Mouse (Mus musculus) telencephalon, adult 2 months (tissue): Measurements from ENCODE around the gene Rgs5.

Experiments
- DNase-seq: peaks from one replicate; pipeline ENCODE4 v3.0.0-alpha.2; 2011; ENCODE audit warnings: low read depth, low spot score

Rgs5 gene

DNA sequence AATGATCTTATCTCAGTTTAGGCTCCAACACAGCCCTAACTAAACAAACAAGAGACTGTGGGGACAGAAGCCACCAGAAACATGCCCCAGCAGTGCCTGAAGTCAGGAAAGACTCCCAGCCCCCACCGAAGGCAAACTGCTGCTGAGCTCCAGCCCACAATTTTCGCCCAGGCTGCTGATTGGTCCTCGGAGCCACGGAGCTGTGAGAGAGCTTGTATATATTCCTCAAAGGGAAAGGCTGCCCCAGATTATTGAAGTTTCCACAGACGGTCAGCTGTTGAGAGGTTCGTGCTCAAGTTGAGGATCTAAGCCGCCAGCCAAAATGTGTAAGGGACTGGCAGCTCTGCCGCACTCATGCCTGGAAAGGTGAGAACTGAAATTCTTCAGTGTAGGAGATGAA, at the start of gene Rgs5:
TSS of gene Rgs5 (plus strand) at position 246 of the 400 bp plus-strand sequence.
- no peak for DNase-seq

DNA sequence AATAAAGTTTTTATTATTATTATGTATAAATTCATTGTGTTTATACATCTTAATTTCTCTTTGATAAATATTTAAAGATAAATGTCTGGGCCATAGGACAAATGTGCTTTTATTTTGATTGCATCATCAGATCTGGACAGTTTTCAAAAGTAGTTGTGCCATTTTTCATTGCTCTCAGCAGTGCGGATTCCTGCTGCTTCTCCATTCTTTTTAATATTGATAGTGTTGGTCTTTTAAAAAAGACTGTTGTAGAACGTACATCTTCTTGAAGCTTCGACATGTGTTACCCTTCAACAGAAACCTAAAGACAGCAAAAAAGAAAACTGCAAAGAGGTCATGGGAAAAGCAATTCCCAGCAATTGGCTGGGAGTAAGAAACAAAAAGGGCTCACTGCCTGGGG, 49.1 kb upstream of the Rgs5 start:
- DNase-seq: no peak

DNA sequence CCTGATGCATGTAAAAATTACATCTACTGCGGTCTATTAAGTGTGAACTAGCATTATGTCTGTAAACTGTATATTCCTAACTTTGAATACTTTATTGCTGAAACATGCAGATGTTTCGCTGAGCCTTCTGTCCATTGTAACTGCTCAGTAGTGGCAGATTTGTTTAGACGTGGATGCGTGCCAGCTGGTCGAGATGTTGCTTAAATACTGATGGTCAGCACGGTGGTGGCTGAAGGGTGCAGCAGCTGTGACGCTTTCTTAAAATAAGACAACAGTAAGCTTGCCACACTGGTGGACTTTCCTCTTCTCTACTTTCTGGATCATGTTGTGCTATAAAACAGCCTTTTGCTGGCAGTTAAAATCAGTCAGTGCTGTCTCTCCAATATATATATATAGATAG, 25.6 kb upstream of the Rgs5 start:
- no peak for DNase-seq

DNA sequence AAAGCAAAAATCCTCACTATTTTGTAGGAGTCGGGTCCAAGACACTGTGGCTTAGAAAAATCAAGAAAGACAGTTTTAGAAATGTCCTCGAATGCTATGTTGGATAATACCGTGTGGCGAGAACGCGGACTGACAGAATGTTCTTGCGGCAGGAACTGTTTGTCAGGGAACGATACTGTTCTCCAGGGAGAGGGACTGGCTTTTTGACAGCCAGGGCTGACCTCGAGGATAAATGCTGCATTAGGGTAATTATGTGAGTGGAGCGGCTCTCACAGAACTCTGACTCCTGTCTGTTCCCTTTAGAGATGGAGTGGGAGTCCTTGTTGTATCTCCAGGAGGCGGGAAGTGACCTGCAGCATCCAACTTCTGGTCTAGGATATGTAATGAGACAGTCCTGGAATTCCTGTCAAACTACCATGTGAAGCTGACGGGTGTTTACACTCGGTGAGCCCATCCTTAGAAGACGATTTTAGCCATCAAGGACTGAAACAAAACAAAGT, 18.0 kb upstream of the Rgs5 start:
- DNase-seq: no peak

DNA sequence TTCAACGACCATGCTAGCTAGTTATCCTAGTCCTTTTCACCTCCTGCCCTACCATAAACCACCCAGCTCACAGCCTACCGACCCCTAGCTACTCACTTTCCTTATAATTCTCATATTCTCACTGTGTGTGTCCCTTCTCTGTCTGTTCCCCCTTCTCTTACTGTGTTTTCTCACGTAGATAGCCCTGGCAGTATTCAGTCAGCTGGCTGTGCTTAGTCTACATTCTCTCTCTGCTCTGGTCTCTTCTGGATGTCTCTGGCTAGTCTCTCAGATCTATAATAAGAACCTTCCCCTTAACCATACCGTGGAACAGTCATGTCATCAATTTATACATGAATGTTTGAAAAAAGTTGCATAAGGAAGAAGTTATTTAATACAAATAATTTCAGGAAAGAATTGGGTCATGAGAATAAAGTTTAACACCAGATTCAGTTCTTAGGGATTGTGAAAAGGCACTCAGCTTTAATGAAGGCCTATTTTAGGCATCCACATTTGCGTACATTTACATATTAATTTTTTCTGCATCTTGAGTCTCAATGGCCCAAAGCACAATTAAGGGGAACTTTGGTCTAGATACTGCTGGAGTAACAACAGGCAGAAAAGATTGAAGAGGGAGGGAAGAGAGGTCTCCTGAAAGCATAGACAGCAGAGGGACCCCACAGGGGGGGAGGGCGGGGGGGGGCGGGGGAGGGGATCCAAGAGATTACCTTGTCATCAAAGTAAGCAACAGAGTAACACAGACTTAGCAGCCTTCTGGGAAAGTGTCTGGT, 10.2 kb upstream of the Rgs5 start:
- DNase-seq: no peak

DNA sequence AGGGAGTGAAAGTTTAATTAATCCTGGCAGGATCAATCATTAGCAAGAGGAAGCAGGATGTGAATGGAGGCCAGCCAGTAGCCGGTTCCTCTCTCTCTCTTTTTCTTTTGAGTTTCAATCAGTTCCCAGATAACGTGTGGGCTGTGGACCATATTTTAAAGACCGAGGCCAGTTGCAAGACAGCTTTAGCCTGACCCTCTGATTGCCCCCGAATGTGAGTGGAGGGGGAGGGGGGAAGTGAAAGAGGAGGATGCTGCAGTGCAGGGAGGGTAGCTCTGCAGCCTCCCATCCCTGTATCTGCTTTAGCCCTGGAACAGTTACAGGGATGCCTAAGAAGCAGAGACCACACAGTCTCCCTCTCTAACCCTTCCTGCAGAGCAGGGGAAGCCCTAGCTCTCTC, 4.2 kb downstream of the Rgs5 start:
- no peak for DNase-seq

DNA sequence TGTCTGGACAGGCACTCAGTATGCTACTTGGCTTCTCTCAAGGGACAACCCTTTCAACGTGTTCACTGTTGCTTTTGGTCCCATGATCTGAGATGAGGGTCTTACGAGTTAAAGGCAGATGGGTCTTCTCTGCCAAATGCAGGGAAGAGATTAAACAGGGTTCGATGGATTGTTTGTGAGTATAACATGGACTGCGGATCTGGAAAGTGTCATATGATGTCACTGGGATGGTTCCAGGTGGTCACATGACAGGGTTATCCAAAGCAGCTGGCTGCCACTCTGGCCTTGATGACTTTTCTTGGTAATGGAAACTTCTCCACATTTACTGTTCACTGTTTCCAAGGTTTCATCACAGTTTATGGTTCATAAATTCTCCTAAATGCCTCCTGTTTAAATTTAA, 12.0 kb downstream of the Rgs5 start:
- DNase-seq: no peak

DNA sequence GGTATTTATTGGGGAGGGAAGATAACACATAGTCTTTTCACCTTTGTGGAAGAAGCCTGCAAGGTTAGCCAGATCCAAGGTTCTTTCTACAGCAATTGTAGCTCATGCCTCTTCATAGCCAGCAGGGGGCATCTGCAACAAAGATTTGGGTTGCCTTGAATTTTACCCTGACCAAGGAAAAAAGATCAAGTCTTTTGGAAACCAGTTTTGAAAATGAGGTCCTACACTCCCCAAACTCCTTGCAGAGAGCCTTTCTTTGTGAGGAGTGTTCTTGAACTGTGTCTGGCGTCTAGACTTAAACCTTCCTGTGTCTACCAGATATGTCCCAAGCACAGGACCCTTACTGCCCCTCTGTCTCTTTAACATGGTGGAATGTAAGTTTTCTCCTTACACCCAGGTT, 15.4 kb downstream of the Rgs5 start:
- DNase-seq: peak; percentile 31

DNA sequence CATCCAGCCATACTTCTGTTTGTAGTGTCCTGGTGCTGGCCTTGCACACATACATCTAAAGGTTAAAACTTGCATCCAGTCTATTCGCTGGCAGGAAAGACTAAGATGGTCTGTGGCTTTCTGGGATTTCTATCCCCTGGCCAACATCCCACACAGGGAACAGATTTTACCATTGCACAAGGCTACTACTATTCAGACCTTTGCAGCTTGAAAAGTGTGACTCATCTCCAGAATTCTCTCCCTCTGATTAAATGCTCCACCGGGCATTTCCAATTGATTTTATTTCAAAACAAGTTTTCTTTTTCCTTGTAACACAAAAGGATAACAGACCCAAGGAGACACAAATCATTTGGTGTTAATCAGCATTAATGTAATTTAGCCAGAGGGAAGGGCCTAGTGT, 16.5 kb downstream of the Rgs5 start:
- DNase-seq: no peak

DNA sequence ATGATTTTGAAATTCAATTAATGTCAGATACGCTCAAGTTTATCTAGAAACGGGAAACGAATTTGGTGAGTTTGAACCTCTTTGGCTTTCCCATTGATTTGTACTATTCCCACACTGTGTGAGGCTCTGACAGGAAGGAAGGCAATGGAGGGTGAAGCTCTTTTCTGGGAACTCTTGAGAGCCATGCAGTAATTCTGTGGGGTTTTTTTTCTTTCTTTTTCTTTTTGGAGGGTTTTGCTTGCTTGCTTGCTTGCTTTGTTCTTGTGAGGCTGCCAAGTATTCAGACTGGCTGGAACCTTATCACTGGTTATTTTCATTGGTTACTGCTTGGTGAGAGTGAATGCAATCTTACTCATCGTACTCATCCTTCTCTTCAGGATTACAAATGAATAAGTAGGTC, 17.0 kb downstream of the Rgs5 start:
- no peak for DNase-seq

DNA sequence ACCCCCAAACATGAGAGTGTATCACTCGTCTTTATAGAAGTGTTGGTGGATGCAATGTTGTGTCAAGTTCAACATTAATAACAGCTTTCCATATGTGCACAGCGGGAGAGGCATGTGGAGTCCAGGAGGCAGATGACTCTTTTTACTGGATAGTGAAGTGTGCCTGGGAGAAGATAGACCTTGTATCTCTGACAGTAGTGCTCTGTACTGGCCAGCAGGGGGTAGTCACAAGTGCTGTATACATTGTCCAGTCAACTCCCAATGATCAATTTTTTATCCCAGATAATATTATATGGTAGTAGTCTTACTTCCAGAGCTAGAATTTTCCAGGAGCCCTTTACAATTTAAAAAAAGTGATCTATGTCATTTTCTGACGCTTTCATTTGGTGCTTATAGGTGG, 18.8 kb downstream of the Rgs5 start:
- DNase-seq: no peak

DNA sequence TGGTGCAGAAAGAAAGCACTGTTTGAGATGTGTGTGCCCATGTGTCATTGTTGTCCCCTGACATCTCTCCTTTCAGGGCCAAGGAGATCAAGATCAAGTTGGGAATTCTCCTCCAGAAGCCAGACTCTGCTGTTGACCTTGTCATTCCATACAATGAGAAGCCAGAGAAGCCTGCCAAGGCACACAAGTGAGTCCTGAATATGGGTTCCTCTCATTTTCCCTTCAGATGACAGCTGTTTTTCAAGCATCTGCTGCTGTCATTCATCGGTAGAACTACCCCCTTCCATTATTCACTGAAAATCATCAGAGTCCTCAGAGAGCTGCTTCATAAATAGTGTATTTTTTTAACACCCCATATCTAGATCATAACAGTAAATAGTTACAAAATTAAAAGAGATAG, 21.4 kb downstream of the Rgs5 start:
- DNase-seq: no peak

DNA sequence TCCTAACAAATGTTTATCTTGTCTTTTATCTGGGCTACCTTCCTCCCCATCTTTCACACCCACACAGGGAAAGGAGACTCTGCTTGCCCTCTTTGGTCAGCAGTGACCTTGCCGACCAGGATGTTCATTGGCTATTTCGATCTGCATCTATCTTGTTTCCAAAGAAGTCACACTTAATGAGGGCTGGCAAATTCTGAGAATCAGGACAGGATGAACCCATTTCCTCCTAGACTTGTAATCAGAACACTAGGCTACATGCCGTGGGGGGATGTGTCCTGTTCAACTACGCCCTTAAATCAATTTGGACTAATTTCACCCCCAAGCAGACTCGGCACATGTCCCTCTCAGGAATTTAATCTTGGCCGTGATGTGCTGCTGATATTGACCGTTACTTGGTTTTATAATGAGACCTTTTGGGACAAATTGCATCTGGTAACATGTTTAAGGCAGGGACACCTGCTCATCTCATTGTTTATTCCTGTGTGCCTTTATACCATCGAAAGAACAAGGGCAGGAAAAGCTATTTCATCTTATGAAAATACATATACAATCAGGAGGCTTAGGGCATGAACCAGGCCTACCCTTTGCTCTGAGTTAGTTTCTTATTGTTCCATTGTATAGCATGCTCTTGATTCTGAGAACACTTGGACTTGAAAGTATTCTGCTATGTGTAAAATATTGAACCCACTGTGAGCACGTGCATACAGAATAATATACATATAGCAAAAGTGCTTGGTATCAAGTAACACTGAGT, 25.3 kb downstream of the Rgs5 start:
- DNase-seq: no peak

DNA sequence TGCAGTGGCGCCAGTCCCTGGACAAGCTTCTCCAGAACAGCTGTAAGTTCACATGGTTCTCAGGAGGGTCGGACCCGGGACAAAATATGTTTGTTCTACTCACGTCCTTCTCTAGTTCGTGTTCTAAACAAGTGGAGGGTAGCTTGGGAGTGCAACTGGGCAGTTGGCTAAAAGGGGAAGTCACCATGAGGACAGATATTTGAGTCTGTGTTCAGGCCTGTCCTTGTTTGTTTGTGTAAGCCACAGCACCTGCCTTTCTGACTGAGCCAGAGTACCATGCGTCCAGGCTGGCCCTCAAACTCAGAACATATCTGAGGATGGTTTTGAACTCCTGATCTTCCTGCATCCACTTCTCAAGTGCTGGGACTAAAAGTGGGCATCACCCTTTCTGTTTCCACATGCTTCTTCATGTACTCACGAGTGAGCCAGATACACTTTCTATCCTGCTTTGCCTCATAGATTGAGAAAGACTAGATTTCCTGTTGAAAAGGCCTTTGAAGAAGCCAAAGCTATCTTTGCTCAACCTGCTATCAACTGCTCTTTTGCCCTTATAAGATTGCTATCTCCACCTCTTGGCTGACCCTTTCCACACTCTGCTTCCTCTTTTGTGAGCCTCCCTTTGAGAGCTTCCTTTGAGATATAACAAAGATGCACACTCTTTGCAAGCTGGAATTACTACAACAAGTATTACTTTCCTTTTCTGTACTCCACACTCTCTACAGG, 27.6 kb downstream of the Rgs5 start:
- no peak for DNase-seq

DNA sequence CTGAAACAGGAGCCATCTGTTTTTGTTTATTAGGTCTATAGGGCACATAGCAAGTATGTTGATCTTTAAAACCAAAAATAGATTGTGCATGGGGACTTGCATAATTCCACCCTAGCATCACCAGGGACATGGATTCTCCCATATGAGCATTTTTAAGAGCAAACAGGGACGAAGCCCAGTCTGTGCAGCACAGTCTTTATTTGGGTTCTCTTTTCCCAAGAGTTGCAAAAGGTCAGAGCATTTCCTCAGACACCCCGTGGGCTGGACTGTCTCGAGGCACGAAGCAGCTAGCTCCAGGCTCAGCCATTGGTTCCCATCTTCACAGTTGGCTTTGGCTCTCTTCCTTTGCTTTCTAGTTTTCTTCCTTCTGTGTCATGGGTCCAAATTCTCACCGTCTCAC, 30.0 kb downstream of the Rgs5 start:
- no peak for DNase-seq

DNA sequence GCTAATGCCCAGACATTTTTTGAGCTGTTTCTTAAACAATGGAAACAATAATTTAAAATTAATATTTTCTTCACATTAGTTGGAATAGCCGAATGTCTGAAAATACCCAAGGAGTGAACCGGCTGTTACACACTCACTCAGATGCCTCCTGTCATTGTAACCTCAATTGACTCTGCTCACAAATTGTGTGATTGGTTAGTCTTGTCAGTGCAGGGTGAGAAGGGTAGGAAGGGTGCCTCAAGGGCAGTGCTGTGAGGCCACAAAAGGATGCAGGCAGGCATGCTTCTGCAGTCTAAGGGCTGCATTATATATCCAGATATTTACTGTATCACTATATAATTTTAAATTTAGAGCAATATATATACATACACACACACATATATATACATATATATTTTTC, 37.7 kb downstream of the Rgs5 start:
- no peak for DNase-seq

DNA sequence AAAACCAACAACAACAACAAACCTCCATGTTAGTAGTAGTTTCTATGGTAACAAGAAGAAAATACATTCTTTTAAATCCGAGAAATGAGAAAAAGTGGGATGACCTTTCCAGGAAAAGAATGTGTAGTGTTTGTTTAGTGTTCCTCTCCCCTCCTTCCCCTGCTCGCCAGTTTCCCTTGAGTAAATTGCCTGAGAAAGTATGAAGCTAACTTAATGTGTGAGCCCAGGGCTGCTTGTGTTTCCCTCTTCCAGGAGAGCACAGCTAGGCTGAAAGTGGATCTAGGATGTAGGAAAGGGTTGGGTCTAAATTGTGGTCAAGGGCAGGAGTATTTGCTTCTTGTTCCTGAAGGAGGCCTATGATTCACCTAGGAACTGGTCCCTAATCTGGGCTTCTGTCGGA, 38.2 kb downstream of the Rgs5 start:
- DNase-seq: no peak

DNA sequence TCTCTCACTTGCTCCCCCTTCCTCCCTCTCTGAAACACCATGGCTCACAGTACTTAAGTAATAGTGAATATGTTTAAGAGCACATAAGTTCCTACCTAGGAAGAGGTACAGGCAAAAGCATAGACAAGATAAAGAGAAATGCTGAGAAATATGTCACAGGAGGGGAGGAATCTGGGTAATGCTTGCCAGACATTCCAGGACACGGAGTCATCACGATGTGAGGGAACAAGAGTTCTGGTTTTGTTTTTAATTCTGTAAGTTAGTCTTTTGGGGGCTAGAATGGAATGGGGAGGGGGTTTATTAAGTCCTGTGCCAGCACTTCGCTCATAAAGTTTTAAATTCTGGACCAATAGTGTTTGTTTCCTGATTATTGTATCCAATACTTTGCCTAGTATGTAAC, 40.1 kb downstream of the Rgs5 start:
- no peak for DNase-seq

DNA sequence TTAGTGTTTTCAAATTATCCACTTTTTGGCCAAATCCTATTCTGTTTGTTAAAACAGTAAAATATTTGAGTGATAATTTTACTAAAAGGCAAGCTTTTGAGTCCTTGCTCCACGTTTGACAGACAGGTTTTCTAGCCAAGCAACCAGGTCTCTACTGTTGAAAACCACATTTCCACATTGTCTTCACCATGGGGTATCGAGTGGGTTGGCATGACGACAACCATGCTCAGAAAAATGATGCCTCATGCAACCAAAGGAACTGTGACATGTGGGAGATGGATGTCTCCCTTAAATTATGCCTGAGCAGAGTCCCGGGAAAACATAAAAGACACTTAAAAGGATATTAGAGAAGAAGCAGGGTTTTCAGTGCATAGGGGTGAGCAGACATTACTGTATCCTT, 41.9 kb downstream of the Rgs5 start:
- no peak for DNase-seq

DNA sequence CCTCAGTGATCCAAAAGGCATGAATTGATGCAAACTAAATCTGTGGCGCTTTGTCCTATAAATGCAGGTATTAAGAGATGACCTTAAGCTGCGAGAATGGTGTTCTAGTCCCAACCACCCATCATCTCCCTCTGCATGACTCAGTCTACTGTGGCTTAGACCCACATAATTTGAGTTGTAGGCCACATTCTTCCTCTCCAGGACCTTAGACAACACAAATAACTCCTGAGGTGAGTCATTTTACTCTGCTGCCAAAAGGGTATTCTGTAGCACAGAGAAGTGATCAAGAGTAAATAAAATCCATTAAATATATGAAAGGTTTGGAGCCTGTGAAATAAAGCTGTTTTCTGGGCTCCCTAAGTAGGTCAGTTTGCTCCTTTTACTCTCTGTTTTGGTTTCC, 43.9 kb downstream of the Rgs5 start:
- DNase-seq: no peak

DNA sequence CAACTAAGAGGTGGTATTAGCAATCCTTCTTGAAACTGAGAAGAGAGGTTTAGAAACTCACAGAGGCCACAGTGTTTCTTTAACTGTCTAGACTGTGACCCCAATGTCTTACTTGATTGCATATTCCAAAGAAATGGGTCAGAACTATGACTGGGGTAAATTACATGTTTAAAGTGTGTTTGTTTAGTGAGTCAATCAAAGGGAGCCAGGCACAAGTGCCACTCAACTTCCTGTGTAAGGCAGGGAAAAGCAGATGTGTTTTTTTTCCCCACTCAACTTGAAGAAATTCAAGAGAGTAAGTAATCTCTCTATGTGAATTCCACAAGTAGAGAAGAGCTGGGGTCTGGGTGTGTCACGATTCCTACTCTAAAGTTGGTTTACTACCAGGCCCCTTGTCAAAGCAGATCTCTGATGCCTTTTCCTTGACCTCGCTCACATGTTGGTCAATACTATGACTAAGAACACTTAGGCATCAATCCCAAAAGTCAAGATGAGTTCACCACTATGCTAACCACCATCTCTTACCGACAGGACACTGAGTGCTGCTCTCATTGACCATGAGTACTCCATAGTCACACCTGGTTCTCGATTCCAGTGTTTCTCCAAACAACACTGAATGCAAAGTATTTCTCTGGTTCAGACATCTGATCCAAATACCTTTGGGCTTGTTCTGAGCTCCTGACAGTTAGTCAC, 49.2 kb downstream of the Rgs5 start:
- no peak for DNase-seq

DNA sequence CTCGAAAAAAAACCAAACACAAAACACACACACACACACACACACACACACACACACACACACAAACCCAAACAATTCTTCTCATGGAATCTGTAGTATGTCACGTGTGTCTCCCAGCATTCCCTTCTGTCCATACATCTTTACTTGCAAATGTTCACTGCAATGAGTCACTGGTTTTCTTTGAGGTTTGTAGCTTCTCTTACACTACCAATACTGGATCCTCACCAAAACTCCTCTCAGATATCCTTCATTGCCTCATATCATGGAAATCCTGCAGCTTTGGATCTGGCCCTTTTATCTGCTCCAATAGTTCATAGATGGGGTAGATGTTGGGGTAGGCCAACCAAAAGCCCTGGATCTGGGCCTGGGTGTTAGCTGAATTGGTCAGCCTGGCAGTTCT, 66.5 kb downstream of the Rgs5 start:
- DNase-seq: no peak
